Mouse (Mus musculus) intestine, embryonic 16.5 days (tissue): ENCODE measurements around the gene Tpte. TPM values are rescaled to one million over a fixed set of nuclear protein-coding genes. Genes with fewer than 3 reads are reported as not detected.

Source experiments
- ATAC-seq: fragments of 200-750 bp; cut with Nextera tagmentation; 2 replicates; pipeline ENCODE4 v1.8.0; 2017; ENCODE audit warnings: moderate TSS enrichment, moderate library complexity
- H3K27ac ChIP-seq: fragments of 300-500 bp; sonication (generic); 2 replicates; pipeline ENCODE4 v1.5.1; 2014; ENCODE audit warnings: mild to moderate bottlenecking, low read length
- H3K27me3 ChIP-seq: fragments of 300-500 bp; sonication (generic); replicated peaks from 2 replicates; pipeline ENCODE4 v1.6.1; 2014; ENCODE audit warnings: low read length, control low read depth, mixed read lengths; ENCODE audit not compliant: control insufficient read depth, insufficient read depth
- H3K36me3 ChIP-seq: fragments of 300-500 bp; sonication (generic); 2 replicates; pipeline ENCODE4 v1.6.1; 2014; ENCODE audit warnings: low read length, control low read depth; ENCODE audit not compliant: control insufficient read depth, insufficient read depth
- H3K4me1 ChIP-seq: fragments of 300-500 bp; sonication (generic); 2 replicates; pipeline ENCODE4 v1.6.1; 2014; ENCODE audit warnings: low read length, control low read depth, mixed read lengths; ENCODE audit not compliant: control insufficient read depth, insufficient read depth
- H3K4me2 ChIP-seq: fragments of 300-500 bp; sonication (generic); 2 replicates; pipeline ENCODE4 v1.6.1; 2014; ENCODE audit warnings: low read depth, low read length, control low read depth
- H3K4me3 ChIP-seq: fragments of 300-500 bp; sonication (generic); 2 replicates; pipeline ENCODE4 v1.5.1; 2014; ENCODE audit warnings: mild to moderate bottlenecking, low read length
- H3K9ac ChIP-seq: fragments of 300-500 bp; sonication (generic); 2 replicates; pipeline ENCODE4 v1.6.1; 2014; ENCODE audit warnings: low read depth, low read length
- H3K9me3 ChIP-seq: fragments of 300-500 bp; sonication (generic); 2 replicates; pipeline ENCODE4 v1.6.1; 2016; ENCODE audit warnings: low read length, control low read depth; ENCODE audit not compliant: control insufficient read depth
- WGBS: fragments of 180-500 bp; shearing (Covaris S2); extraction: QIAGEN DNeasy Blood & Tissue Kit; methylation state at CpG from one replicate; pipeline ENCODE4 v1.1.7; 2014; 5-methylcytosine and 5-hydroxymethylcytosine counted together
- polyA plus RNA-seq: library from polyadenylated mRNA; unstranded; fragments of >200 nt; fragmentation: Nextera tagmentation; extraction: Ambion mirVana; gene quantifications from 2 replicates; pipeline ENCODE4 v1.2.1, GENCODE M21; 2015

The Tpte gene
- polyA plus RNA-seq, 1 experiment from 2014 or later, result 0.05 TPM

DNA sequence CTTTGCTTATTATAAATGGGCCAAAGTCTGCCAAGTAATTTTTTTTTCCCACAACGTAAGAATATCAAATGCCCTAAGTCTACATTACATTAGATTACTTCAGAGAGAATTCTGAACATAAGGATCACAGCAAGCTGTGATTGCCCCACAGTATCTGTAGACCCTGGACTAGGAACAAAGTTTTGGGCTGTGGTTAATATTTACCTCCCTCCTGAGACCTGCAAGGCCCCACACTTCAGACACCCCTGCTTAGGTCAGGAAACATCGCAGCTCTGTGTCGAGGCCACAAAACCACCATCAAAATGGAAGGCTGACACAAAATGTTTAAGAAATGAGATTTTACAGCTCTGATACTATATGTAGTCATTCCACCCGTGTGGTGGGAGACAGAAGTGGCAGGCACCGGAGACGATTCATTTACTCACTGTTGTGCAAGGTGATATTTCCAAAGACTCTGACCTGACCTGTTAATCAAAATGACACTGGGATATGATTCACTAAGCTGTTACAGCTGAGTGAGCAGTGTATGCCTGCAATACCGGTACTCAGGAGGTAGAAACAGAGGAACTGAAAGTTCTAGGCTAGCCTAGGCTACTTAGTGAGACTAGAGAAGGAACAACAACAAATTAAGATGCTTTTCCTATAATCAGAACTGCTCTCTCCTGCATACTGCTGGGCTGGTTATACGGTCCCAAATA lies 107.7 kb downstream of the Tpte start:
- 62% methylated on average over 8 of the region's 8 CpGs for WGBS
- Histone ChIP-seq H3K4me3 (no peak overlapping the region), H3K4me1 (peaks cover 15% of the 10 kb centered on the region), H3K27ac (peak overlapping the region; percentile 85), H3K9ac (peak overlapping the region; percentile 48; the same call in 1 of the 2 replicates), H3K4me2 (no peak overlapping the region), H3K9me3 (no peaks in the 10 kb centered on the region), H3K36me3 (peaks cover 22% of the 10 kb centered on the region), H3K27me3 (no peaks in the 10 kb centered on the region)
- peak; percentile 94 for ATAC-seq

DNA sequence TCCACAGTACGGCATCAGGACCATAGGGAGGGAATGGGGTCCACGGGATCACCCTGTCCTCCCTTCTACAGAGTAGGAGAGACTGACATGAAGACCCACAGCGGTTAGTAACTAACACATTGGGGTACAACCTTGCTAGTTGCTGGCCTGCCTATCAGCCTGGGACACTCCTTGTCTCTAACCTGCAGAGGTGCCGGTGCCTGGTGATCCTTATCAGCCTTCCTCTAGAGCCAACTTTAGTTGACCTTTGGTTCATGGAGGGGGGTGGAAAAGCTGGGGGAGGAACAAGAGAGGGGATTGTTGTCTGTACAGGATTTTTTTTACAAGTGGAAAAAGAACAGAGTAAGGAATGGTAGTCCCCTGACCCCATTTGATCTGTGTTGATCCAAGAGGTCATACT lies 111.2 kb downstream of the Tpte start:
- Histone ChIP-seq H3K27ac (peak overlapping the region; percentile 82), H3K36me3 (peaks cover 3% of the 10 kb centered on the region), H3K4me3 (peak overlapping the region; percentile 3; the same call in 1 of the 2 replicates), H3K27me3 (no peaks in the 10 kb centered on the region), H3K9me3 (no peaks in the 10 kb centered on the region), H3K4me1 (peaks cover 21% of the 10 kb centered on the region), H3K9ac (0 out of 2 replicates have a peak overlapping the region, but pooled peaks have one; percentile 34), H3K4me2 (peak overlapping the region; percentile 8)
- 56% methylated on average over 4 of the region's 4 CpGs for WGBS
- ATAC-seq, result peak; percentile 39

- Histone ChIP-seq H3K9me3 (no peaks in the 10 kb centered on the region), H3K36me3 (no peaks in the 10 kb centered on the region), H3K4me1 (peaks cover 13% of the 10 kb centered on the region), H3K4me2 (peak overlapping the region; percentile 38), H3K9ac (no peak overlapping the region), H3K27me3 (no peaks in the 10 kb centered on the region), H3K27ac (peak overlapping the region; percentile 82), H3K4me3 (no peak overlapping the region)
- 93% methylated on average over 8 of the region's 8 CpGs for WGBS
- no peak for ATAC-seq
These were observed 112.0 kb downstream of the Tpte start for GRCm38 (mm10) chr8:22395256-22395655.

DNA sequence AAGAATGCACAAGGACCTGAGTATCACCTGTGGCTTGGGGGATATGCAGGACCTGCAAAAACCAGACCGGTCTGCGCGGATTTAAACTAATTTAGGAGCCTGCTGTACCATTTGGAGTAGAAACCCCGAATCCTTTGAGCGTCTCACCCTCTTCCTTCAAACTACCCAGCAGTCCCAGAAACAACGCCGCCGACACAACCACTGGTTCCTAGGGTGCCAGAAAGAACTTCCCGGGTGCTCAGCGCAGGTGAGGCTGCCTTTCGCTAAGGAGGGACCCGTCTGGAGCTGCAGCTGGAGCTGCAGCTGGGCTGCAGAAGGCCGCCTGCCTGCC lies 114.5 kb downstream of the Tpte start:
- Histone ChIP-seq H3K4me1 (0 out of 2 replicates have a peak, but pooled peaks cover 5% of the 10 kb centered on the region), H3K36me3 (no peaks in the 10 kb centered on the region), H3K27me3 (no peaks in the 10 kb centered on the region), H3K4me3 (peak overlapping the region; percentile 88), H3K27ac (peak overlapping the region; percentile 76), H3K9me3 (no peaks in the 10 kb centered on the region), H3K9ac (peak overlapping the region; percentile 92), H3K4me2 (peak overlapping the region; percentile 76)
- 1% methylated on average over 13 of the region's 13 CpGs for WGBS
- ATAC-seq, result peak; percentile 0; the same call in 1 of the 2 replicates

- H3K4me3 ChIP-seq, result peak within 1 kb of the TSS; percentile 88
- H3K9ac ChIP-seq, result peak within 1 kb of the TSS; percentile 92
- under 1% methylated on average over 56 of the region's 77 CpGs for WGBS
- H3K9me3 ChIP-seq, result no peaks in the 10 kb centered on the region
- H3K36me3 ChIP-seq, result no peaks in the 10 kb centered on the region
- peak within 1 kb of the TSS; percentile 76 for H3K27ac ChIP-seq
- H3K27me3 ChIP-seq, result no peaks in the 10 kb centered on the region
- peak within 1 kb of the TSS; percentile 76 for H3K4me2 ChIP-seq
- peak; percentile 87 for ATAC-seq
- 0 out of 2 replicates have a peak, but pooled peaks cover 5% of the 10 kb centered on the region for H3K4me1 ChIP-seq
These were observed 115.1 kb downstream of the Tpte start, which contains the start of gene Slc25a15 for GRCm38 (mm10) chr8:22398142-22398951. Gene Slc25a15 (minus strand): TSS chr8:22398597.

- H3K4me3 ChIP-seq, result peak overlapping the region; percentile 88
- no peaks in the 10 kb centered on the region for H3K36me3 ChIP-seq
- peak overlapping the region; percentile 76 for H3K4me2 ChIP-seq
- 76% methylated on average over 8 of the region's 8 CpGs for WGBS
- H3K9me3 ChIP-seq, result no peaks in the 10 kb centered on the region
- no peaks in the 10 kb centered on the region for H3K27me3 ChIP-seq
- 0 out of 2 replicates have a peak, but pooled peaks cover 5% of the 10 kb centered on the region for H3K4me1 ChIP-seq
- peak overlapping the region; percentile 76; the same call in 1 of the 2 replicates for H3K27ac ChIP-seq
- peak overlapping the region; percentile 92 for H3K9ac ChIP-seq
- ATAC-seq, result no peak
These were observed 116.1 kb downstream of the Tpte start for GRCm38 (mm10) chr8:22399285-22399880.

- Histone ChIP-seq H3K9ac (no peak overlapping the region), H3K27ac (no peak overlapping the region), H3K36me3 (no peaks in the 10 kb centered on the region), H3K4me1 (0 out of 2 replicates have a peak, but pooled peaks cover 5% of the 10 kb centered on the region), H3K4me2 (no peak overlapping the region), H3K9me3 (no peaks in the 10 kb centered on the region), H3K4me3 (no peak overlapping the region), H3K27me3 (no peaks in the 10 kb centered on the region)
- ATAC-seq, result no peak
- 88% methylated on average over 4 of the region's 4 CpGs for WGBS
These were observed 117.4 kb downstream of the Tpte start for GRCm38 (mm10) chr8:22400593-22400992.

DNA sequence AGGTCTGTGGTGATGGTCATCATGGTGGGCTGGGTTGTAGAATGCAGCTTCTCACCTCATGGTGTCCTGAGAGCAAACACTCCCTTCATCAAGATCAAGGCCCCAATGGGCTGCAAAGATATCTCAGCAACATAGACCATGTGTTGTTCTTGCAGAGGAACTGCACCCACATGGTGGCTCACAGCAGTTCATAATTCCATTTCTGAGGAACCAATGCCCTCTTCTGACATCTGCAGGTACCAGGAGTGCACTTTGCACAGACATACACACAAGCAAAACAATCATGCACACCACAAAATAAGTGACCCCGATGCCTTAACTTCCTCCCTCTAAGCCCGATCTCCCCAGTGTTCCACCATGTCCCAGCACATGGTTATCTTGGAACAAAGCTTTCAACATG lies 120.0 kb downstream of the Tpte start:
- whole genome bisulfite sequencing, result 91% methylated on average over 2 of the region's 2 CpGs
- Histone ChIP-seq H3K9me3 (no peaks in the 10 kb centered on the region), H3K36me3 (no peaks in the 10 kb centered on the region), H3K27me3 (no peaks in the 10 kb centered on the region), H3K27ac (no peak overlapping the region), H3K9ac (no peak overlapping the region), H3K4me1 (no peaks in the 10 kb centered on the region), H3K4me2 (no peak overlapping the region), H3K4me3 (no peak overlapping the region)
- ATAC-seq, result no peak

DNA sequence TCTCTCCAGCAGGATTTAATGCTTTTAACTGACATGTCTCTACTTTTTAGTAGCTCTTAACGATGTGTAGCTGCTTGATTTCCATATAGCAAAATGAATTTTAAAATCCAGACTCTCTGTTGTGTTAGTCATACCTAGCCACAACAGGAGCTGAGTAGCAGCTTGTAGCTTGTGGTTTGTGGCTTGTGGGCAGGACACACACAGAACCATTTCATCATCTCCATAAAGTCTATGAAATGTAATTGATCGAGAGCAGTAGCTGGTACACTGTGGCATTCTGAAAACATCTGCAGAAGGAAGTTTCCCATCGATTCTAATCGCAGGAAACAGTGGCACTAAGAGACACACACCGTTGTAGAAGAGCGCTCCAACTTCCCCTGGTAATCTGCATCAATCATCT lies 122.5 kb downstream of the Tpte start:
- Histone ChIP-seq H3K4me1 (no peaks in the 10 kb centered on the region), H3K9ac (no peak overlapping the region), H3K27me3 (no peaks in the 10 kb centered on the region), H3K4me2 (no peak overlapping the region), H3K9me3 (no peaks in the 10 kb centered on the region), H3K4me3 (no peak overlapping the region), H3K36me3 (no peaks in the 10 kb centered on the region), H3K27ac (no peak overlapping the region)
- WGBS, result 73% methylated on average over 6 of the region's 6 CpGs
- ATAC-seq, result no peak
